Mouse (Mus musculus): ENCODE results near the gene Rnf38.
A peak's percentile ranks its signal among the peaks of the same experiment; 100 is the strongest.

Rnf38 gene

DNA sequence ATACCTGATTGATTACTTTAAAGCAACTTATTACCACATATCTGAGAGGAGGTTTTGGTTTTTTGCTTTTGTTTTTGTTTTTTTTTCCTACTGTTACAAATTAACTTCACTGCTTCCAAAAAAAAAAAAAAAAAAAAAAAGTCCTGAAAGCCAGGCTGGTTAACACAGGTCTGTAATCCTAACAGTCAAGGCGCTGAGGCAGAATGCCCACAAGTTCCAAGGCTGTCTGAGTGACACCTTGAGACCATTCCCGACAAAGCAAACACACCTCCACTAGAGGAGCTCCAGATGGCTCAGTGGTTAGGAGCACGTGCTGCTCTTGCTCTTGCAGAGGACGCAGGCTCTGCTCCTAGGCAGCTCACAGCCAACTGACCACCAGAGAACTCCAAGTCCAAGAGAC is 10.1 kb downstream of the Rnf38 start:
- DNase-seq = peak; percentile 21 to 23

GRCm38 (mm10) chr4:44216797-44217442 is 16.7 kb downstream of the Rnf38 start:
- DNase-seq = no peak

DNA sequence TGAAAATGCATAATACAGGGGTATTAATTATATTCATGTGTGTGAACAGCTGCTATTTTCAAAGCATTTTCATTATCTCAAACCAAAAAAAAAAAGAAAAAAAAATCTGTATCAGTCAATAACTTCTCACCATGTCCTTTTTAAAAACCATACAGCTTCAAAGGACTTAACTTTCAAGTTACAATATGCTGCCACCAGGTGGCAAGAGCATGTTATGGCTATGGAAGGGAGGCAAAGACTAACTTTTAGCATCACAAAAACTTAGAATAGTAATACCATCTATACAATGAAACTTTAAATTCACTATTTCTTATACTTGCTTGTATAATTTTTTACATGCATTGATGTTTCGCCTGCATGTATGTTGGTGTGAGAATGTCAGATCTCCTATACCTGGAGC is 33.6 kb downstream of the Rnf38 start:
- peak; percentile 36 to 38 for DNase-seq

- peak in 1 of 2 experiments; percentile 16 for DNase-seq
These were observed 46.2 kb downstream of the Rnf38 start for GRCm38 (mm10) chr4:44187431-44187830.

DNA sequence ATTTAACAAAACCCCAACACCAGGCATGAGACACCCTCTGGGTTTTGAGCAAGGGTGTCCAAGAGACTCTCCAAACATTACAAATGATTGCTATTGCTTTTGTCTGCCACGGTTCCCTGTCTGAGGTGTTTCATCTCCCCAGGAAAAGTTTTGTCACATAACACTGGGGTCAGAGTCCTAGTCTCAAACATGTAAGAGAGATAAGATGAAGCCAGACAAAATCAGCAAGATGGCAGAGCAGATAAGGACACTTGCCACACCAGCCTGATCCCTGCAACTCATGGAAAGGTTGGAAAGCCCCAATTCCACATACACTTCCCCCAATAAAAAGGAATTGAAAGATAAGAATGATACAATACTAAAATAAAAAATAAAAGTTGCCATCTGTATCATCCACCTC is 49.7 kb downstream of the Rnf38 start:
- DNase-seq = no peak

GRCm38 (mm10) chr4:44179748-44180147 is 53.8 kb downstream of the Rnf38 start:
- DNase-seq = peak in 1 of 2 experiments; percentile 13

- peak; percentile 74 to 83 for DNase-seq
These were observed 60.4 kb downstream of the Rnf38 start for GRCm38 (mm10) chr4:44173177-44173576.

DNA sequence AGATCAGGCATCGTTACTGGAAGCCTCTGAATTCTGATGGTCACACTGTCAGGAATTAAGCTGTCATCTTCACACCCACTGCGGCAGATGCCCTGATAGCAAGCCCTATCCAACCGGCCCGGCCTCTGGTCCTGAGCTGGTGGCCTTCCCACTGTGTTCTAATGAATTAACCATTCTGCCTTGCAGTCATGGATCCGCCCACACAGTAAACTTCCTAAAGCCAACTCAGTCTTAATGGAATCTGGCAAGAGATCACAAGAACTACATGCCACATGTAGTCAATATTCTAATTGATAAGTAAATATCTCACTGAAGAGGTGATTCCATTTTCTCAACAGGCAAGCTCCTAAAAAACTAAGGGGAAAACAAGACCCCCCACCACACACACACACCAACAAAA is 60.9 kb downstream of the Rnf38 start:
- DNase-seq = no peak

- no peak for DNase-seq
These were observed 63.7 kb downstream of the Rnf38 start for GRCm38 (mm10) chr4:44169884-44170283.

GRCm38 (mm10) chr4:44168816-44169215 is 64.8 kb downstream of the Rnf38 start:
- DNase-seq = no peak

DNA sequence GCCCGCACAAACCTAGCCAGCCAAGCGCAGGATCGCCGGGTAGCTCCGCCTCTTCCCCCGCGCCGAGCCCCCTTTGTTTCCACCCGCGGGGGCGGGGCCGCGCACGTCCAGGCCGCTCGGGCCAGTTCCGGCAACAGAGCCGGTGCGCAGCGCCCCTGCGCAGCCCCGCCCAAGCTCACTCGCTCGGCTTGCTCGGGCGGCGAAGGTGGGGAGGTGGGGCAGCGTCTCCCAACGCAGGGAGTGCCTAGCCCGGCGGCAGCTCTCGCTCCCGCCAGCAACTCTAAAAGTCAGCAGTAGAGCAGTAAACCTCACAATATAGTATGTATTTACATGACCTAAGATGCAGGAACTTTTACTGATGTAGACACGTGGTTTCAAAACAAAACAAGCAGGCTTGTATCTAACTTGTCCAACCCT is 65.3 kb downstream of the Rnf38 start:
- peak; percentile 97 to 99 for DNase-seq

DNA sequence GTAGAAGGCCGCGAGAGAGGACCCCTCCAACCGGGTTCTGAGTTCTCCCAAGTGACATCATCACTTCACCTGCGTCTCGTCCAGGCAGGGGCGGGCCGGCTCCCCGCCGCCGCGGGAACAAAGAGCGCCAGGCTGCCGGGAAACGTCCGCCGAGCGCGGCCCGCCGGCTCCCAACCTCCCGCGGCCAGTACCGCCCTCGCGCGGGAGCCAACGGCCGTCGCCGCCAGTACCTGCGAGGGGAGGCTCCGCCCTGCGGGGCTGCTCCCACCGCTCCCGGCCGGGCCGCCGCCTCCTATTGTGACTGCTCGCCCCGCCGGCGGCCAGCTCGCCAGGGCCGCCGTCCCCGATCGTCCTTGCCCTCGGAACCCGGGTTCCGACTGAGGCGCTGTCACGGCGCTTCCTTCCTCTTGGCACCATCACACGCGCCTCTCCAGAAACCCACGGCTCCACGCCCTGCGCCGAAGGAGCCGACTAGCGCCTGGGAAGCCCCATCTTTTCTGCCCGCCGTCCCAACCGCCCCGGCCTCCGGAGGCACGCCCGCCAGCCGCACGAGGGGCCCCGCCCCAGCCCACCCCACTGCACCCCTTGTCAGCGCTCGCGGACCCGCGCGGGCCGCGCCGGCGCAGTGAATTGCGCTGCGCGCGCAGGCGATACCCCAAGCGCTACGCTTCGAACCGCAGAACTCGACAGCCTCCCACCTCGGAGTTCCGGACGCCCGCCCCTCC is 66.0 kb downstream of the Rnf38 start:
- peak; percentile 92 to 96 for DNase-seq

DNA sequence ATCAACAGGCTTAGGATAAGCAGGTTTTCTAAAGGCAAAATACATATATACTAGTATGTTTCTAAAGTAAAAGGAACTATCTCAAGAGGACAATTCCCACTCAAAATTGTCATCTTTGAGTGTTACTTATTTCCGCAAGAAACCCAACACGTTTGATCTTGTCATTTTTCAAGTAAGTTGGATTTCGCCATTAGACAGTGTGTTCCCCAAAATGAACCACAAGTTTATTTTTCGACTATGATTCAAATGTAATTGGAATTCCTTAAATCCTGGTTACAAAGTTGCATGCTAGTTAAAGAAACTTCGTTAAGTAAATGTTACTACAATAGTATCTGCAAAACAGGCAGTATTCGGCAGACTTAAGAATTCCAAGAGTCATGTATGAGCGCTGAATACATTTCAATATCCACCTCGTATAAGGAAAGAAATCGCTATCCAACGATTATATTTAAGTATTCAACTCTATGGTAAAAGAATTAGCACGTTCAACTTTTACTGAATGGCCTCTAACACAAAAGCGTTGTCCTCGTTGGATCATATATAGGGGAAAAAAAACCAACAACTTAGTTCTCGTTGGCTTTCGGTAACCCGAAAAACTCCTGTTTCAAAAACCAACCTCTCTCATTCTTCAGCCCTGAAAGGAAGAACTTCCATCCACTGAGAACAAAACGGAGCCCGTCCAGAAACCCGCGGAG is 66.7 kb downstream of the Rnf38 start:
- DNase-seq = no peak

- no peak for DNase-seq
These were observed 69.0 kb downstream of the Rnf38 start for GRCm38 (mm10) chr4:44164621-44165020.

DNA sequence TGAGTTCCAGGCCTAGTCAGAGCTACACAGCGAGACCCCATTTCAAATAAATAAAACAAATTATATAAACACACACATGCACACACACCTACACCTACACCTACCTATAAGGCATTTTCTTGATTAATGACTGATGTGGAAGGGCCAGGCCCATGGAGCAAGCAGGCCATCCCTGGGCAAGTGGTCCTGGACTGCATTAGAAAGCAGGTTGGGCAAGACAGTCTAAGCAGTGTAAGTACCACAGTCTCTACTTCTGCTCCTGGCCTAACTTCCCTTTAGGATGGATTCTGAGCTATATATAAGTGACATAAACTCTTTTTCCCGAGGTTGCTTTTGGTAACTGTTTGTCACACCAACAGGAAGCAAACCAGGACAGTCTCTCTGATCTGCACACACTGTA is 70.6 kb downstream of the Rnf38 start:
- DNase-seq = no peak

DNA sequence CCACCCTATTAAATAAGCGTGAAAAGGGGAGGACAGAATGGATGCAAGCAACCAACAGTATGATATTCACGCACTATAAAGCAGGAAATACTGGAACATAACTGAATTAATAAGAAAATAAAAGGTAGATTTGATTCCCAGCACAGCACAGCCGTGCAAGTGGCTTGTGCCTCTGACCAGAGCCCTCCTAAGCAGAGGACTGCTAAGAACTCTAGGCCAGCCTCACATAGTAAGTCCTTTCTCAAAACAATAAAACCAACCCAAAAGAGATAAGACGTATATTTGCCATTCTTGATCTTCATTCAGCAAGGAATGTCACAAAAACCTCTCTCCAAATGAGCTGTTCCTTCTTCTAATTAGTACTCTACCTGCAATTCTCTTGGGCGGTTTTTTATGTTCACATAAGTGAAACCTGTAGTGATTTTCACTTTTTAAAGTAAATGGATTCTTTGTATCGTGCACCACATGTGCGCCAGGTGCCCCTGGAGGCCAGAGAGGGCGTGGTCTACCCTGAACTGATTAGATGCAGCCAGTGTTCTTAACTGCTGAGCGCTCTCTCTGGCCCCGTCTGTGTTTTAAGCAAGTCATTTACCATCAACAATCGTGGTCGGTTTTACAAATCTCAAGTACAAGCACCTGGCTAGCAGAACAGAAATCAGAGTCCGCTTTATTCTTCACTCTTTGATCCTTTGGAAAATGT is 72.4 kb downstream of the Rnf38 start:
- DNase-seq = no peak

GRCm38 (mm10) chr4:44159839-44160238 is 73.8 kb downstream of the Rnf38 start:
- DNase-seq = no peak

GRCm38 (mm10) chr4:44156481-44156880 is 77.1 kb downstream of the Rnf38 start:
- DNase-seq = no peak

GRCm38 (mm10) chr4:44154884-44155283 is 78.7 kb downstream of the Rnf38 start:
- DNase-seq = no peak

- DNase-seq = no peak
These were observed 80.7 kb downstream of the Rnf38 start for GRCm38 (mm10) chr4:44152904-44153303.

DNA sequence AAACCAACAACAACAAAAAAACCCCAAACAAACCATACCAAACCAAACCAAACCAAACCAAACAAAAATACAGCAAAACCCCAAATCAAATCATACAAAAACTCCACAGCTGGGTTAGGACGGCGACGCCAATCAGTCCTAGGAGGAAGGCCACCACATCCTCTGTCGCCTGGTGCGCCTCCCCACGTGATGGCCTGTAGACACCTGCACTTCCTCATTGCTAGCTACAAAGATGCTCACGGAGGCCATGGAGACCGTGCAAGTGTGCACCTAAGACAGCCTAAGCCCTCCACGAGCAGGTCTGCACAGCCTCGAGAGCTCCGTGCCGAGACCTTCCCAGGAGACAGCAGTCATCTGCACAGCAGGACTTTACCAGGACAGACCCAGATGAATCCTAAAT is 106.8 kb downstream of the Rnf38 start:
- DNase-seq = no peak

- peak; percentile 50 to 82 for DNase-seq
These were observed 114.0 kb downstream of the Rnf38 start for GRCm38 (mm10) chr4:44119410-44120201.
